Mouse (Mus musculus) kidney, embryonic 16.5 days (tissue): ENCODE results near the gene Hdac9. TPM values are rescaled to one million over a fixed set of nuclear protein-coding genes. Genes with fewer than 3 reads are reported as not detected.

Experiments
- ATAC-seq: fragments of 200-750 bp; cut with Nextera tagmentation; 2 replicates; pipeline ENCODE4 v1.8.0; 2017; ENCODE audit warnings: moderate TSS enrichment; ENCODE audit not compliant: low FRiP score, low TSS enrichment
- H3K27ac ChIP-seq: fragments of 300-500 bp; sonication (generic); 2 replicates; pipeline ENCODE4 v1.5.1; 2014; ENCODE audit warnings: low read length
- H3K27me3 ChIP-seq: fragments of 300-500 bp; sonication (generic); 2 replicates; pipeline ENCODE4 v1.6.1; 2014; ENCODE audit warnings: low read length, control low read depth, mixed read lengths; ENCODE audit not compliant: insufficient read depth
- H3K36me3 ChIP-seq: fragments of 300-500 bp; sonication (generic); 2 replicates; pipeline ENCODE4 v1.6.1; 2014; ENCODE audit warnings: low read length, control low read depth, mixed read lengths; ENCODE audit not compliant: insufficient read depth
- H3K4me1 ChIP-seq: fragments of 300-500 bp; sonication (generic); 2 replicates; pipeline ENCODE4 v1.6.1; 2014; ENCODE audit warnings: low read length, control low read depth, mixed read lengths; ENCODE audit not compliant: insufficient read depth
- H3K4me2 ChIP-seq: fragments of 300-500 bp; sonication (generic); replicated peaks from 2 replicates; pipeline ENCODE4 v1.6.1; 2014; ENCODE audit warnings: low read depth, low read length
- H3K4me3 ChIP-seq: fragments of 300-500 bp; sonication (generic); 2 replicates; pipeline ENCODE4 v1.5.1; 2014; ENCODE audit warnings: mild to moderate bottlenecking, low read length
- H3K9ac ChIP-seq: fragments of 300-500 bp; sonication (generic); replicated peaks from 2 replicates; pipeline ENCODE4 v1.6.1; 2014; ENCODE audit warnings: low read length
- H3K9me3 ChIP-seq: fragments of 300-500 bp; sonication (generic); 2 replicates; pipeline ENCODE4 v1.6.1; 2016; ENCODE audit warnings: low read length, control low read depth
- WGBS: fragments of 180-500 bp; shearing (Covaris S2); extraction: QIAGEN DNeasy Blood & Tissue Kit; methylation state at CpG from one replicate; pipeline ENCODE4 v1.1.7; 2014; 5-methylcytosine and 5-hydroxymethylcytosine counted together
- polyA plus RNA-seq: library from polyadenylated mRNA; unstranded; fragments of >200 nt; fragmentation: Nextera tagmentation; extraction: Ambion mirVana; gene quantifications from 2 replicates; pipeline ENCODE4 v1.2.1, GENCODE M21; 2015

Hdac9 gene
- polyA plus RNA-seq, 1 experiment from 2014 or later: 3.9 TPM

DNA sequence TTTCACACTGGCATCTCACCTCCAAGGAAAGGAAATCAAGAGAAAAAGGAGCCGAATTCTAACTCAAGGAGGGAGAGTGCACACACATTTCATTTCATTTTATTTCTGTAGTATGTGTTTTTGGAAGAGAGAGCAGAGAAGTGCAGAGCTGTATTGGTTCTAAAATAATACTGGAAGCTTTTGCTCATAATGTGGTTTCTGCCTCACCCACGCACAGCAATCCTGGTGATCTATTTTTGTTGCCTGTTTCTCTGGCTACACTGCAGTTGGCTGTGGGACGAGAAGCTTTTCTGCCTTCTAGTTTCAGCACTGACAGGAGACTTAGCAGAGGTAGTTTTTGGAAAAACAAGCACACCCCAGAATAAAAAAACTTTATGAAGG, 387.7 kb downstream of the Hdac9 start:
- peaks cover 10% of the 10 kb centered on the region; the same call in 1 of the 2 replicates for H3K4me1 ChIP-seq
- no peak; the same call in 1 of the 2 replicates for ATAC-seq
- H3K27ac ChIP-seq: peak overlapping the region; percentile 74
- H3K4me3 ChIP-seq: no peak overlapping the region
- H3K9ac ChIP-seq: no peak overlapping the region
- no peaks in the 10 kb centered on the region for H3K27me3 ChIP-seq
- 20% methylated on average over 3 of the region's 3 CpGs for WGBS
- H3K4me2 ChIP-seq: peak overlapping the region; percentile 38
- H3K36me3 ChIP-seq: no peaks in the 10 kb centered on the region
- H3K9me3 ChIP-seq: no peaks in the 10 kb centered on the region

DNA sequence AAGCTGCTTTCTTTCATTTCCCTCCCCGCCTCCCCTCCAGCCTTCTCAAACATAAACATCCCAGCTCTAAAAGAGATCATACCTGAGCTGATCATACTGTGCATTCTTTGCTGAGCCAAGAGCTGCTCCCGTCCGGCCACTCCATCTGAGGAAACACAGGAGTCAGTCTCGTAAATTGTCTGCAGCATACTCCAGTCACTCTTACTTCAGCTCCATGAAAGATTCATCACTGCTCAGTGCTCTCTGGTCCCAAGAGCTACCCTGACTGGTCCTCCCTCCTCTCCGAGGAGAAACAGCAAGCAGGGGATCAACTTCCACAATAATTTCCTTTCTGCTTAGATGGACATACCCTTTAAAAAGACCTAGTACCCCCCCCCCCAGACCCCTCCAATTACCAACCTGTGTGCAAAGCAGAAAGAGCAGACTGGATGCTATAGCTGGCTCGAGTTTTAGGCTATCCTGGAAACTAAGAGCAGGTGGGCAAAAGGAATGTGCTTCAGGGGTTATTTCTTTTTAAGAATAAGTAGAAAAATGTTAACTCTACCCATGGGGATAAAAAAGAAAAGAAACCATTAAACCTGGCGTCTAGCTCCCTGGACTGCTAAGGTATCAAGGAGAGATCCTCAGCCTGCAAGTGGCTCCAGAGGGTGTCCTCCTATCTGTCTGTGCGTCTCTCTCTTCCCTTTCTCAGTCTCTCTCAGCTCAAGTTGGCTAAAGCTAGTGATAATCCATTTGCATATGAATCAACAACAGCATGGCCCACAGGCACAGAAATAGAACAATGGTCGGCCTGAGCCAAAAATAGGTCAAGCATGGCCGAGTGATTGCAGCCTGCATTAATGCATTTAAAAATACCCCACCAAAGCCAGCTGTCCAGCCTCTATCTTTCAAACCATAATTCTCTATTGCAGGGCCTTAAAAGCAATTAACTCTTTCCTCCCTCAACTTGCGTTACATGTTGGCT, 388.4 kb downstream of the Hdac9 start:
- Histone ChIP-seq H3K4me3 (peak overlapping the region; percentile 20), H3K27me3 (no peaks in the 10 kb centered on the region), H3K36me3 (no peaks in the 10 kb centered on the region), H3K9ac (0 out of 2 replicates have a peak overlapping the region, but pooled peaks have one; percentile 6), H3K9me3 (no peaks in the 10 kb centered on the region), H3K27ac (peak overlapping the region; percentile 74), H3K4me2 (peak overlapping the region; percentile 38), H3K4me1 (peaks cover 10% of the 10 kb centered on the region; the same call in 1 of the 2 replicates)
- WGBS: 8% methylated on average over 11 of the region's 11 CpGs
- ATAC-seq: peak; percentile 82

DNA sequence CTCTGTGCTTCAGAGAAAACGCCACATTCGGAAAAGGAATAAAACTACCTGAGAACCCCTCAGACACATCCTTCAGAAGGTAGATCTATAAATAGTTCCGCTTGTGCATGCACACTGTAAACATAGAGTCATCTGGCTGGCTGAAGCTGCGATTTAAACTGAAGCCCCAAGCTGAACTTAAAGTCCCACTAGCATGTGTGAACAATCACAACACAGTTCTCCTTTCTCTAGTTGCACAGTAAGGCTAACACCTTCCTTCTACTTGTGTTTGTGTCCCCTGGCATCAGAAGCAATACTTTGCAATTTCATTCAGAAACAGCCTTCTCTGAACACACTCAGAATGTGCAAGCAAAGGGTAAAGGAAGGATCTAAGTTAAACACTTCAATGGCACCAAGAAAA, 389.1 kb downstream of the Hdac9 start:
- H3K4me1 ChIP-seq: peaks cover 10% of the 10 kb centered on the region; the same call in 1 of the 2 replicates
- 43% methylated on average over 4 of the region's 4 CpGs for WGBS
- no peaks in the 10 kb centered on the region for H3K9me3 ChIP-seq
- peak overlapping the region; percentile 74; the same call in 1 of the 2 replicates for H3K27ac ChIP-seq
- no peak overlapping the region for H3K9ac ChIP-seq
- no peaks in the 10 kb centered on the region for H3K27me3 ChIP-seq
- H3K4me2 ChIP-seq: peak overlapping the region; percentile 38
- H3K36me3 ChIP-seq: no peaks in the 10 kb centered on the region
- ATAC-seq: no peak
- H3K4me3 ChIP-seq: peak overlapping the region; percentile 20

DNA sequence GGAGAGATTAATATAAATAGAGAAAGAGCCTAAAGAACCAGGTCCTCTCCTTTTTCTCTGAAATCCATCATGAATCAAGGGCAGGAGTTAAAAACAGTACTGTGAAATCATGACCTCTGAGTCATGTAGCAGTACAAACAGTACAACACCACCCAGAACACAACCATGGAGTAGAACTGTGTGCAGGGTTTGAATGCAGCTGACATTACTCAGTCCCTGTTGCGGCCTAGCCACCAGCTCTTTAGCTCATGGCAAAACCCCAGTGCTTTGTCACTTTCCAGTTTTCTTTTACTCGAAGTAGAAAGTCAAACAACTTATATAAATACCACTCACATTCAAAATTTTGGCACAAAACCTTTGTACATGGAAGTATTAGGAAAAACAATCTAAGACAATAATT, 395.4 kb downstream of the Hdac9 start:
- Histone ChIP-seq H3K27ac (no peak overlapping the region), H3K9ac (no peak overlapping the region), H3K4me2 (no peak overlapping the region), H3K4me1 (no peaks in the 10 kb centered on the region), H3K9me3 (no peaks in the 10 kb centered on the region), H3K36me3 (no peaks in the 10 kb centered on the region), H3K27me3 (no peaks in the 10 kb centered on the region), H3K4me3 (no peak overlapping the region)
- no peak for ATAC-seq
- 85% methylated on average over 2 of the region's 2 CpGs for WGBS

DNA sequence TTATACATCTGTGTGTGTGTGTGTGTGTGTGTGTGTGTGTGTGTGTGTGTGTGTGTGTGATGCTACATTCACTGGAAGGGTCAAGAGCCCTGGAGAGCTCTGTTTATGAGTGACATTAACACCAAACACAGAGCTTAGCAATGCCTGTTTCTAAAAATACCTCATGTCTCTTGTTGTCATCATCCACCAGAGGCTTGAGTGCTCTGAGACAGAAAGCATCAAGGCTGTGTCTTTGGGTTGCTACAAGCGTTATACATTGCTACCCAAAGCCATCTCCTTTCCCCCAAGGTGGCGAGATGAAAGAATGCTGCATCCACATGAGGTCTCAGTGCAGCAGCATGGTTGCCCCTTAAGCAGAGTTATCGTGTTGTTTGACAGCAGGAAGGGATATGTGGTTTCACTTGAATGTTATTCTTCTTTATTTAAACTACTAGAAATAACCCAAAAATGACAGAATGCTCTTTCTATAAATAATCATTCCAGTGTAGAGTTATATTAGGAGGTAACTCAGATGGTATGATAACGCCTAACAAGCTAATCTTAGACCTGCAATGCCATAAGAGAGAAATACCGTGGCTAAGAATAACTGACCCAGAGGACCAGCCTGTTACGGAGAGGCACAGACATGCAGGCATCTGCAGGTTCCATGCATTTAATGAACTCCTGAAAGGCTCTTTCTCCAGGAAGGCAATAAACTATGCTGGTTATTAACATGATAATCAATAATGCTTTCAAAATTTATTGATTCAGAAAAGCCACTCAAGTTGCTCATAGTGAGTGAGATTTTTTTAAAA, 399.9 kb downstream of the Hdac9 start:
- WGBS: 66% methylated on average over 6 of the region's 6 CpGs
- no peak for ATAC-seq
- H3K36me3 ChIP-seq: no peaks in the 10 kb centered on the region

DNA sequence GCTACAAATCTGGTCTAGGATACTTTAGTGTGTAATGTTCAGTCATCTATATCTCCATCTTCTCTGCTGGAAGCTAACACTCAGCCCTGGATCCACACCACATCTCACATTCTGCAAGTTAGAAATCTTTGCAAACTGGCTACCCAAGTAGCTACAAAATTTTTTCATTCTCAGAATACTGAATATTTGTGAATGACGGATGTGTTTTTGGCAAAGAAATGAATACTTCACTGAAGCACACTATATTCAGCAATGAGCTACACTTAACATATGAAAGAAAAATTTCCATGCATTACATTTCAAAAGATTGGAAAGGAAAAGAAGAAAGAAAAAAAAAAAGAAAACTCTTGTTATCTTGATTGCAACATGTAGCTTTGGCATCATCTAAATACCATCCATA, 410.6 kb downstream of the Hdac9 start:
- WGBS: 96% methylated on average over 1 of the region's 1 CpGs
- Histone ChIP-seq H3K4me3 (no peak overlapping the region), H3K4me1 (no peaks in the 10 kb centered on the region), H3K36me3 (no peaks in the 10 kb centered on the region), H3K27ac (no peak overlapping the region), H3K27me3 (no peaks in the 10 kb centered on the region), H3K9me3 (no peaks in the 10 kb centered on the region), H3K9ac (no peak overlapping the region), H3K4me2 (no peak overlapping the region)
- no peak for ATAC-seq

More for the DNA sequence above, 399.9 kb downstream of the Hdac9 start:
- Histone ChIP-seq H3K9ac (no peak overlapping the region), H3K9me3 (no peaks in the 10 kb centered on the region), H3K27ac (no peak overlapping the region), H3K27me3 (no peaks in the 10 kb centered on the region), H3K4me3 (no peak overlapping the region), H3K4me1 (no peaks in the 10 kb centered on the region), H3K4me2 (no peak overlapping the region)

DNA sequence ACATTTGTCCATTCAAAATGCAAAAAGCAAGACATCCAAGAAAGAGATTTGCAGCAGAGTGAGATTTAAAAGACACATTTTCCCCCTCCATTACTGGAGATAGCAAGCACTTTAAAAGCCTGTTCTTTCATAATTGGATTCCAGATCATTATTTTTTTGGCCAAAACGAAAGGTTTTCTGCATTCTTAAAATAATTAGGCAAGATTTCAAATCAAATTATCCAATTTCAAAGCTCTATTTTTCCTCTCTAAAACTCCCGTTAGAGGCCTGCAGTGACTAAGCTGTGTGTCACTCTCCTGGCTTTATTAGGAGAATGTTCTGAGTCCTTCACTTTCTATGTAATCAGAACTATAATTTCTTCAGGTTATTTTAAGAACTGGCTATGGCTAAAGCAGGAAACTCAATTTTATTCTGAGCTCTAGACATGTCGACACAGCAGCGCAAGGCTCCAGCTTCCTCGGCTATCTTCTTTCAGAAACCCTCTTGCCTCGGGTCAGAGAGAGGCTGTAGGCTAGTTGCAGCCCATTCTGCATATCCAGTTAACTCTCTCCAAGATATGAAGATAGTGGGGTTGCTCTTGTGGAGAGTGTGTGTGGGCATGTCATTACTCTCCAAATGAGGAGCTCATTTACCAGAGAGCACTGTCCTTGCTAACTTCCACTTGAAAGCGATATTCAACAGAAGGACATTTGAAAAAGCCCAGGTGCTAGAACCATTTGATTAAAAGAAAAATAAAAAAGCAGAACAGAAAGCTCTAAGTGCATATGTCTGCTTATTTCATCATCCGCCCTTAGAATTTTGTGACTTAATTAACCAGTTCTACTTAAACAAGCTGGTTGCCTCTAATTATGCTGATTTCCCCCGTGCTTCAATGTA, 417.9 kb downstream of the Hdac9 start:
- H3K9ac ChIP-seq: no peak overlapping the region
- H3K27ac ChIP-seq: no peak overlapping the region
- H3K4me1 ChIP-seq: no peaks in the 10 kb centered on the region
- no peak for ATAC-seq
- H3K36me3 ChIP-seq: no peaks in the 10 kb centered on the region
- WGBS: 73% methylated on average over 9 of the region's 9 CpGs
- H3K9me3 ChIP-seq: no peaks in the 10 kb centered on the region
- no peak overlapping the region for H3K4me2 ChIP-seq
- no peak overlapping the region for H3K4me3 ChIP-seq
- no peaks in the 10 kb centered on the region for H3K27me3 ChIP-seq

DNA sequence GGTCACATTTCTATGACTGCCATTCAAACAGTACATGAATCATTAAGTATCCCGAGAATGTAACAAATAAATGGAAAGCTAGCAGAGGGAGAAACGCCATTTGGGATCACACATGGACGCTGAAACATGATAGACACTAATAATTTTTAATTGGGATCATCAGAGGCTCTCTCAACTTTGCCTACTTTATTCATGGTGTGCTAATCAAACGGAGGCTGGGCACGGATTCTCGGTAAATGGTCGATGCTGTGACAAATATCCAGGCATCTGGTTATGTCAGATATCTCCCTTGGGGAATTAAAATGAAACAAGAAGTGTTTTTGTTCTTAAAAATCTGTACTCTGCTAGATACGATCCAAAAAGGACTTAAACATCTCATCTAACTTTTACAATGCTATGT, 418.6 kb downstream of the Hdac9 start:
- no peak for ATAC-seq
- H3K27ac ChIP-seq: no peak overlapping the region
- no peak overlapping the region for H3K9ac ChIP-seq
- no peak overlapping the region for H3K4me3 ChIP-seq
- 79% methylated on average over 8 of the region's 8 CpGs for WGBS
- H3K4me2 ChIP-seq: no peak overlapping the region
- no peaks in the 10 kb centered on the region for H3K4me1 ChIP-seq
- no peaks in the 10 kb centered on the region for H3K9me3 ChIP-seq
- H3K27me3 ChIP-seq: no peaks in the 10 kb centered on the region
- H3K36me3 ChIP-seq: no peaks in the 10 kb centered on the region

DNA sequence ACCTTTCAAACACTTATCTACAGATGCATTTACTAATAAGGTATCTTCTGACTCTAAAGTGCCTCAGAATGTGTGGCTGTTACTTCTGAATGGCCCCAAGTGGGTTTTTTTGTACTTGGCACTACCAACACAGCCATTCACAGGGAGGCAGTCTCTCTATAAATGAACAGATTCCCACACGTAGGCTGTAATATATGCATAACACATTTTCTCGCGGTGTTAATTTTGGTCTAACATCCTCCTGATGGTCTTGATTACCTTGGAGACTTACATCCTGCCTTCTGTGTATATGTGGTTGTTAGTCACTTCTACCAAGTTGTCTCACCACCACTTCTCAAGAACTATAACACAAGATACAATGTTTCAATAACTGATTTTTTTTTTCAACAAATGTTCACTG, 419.2 kb downstream of the Hdac9 start:
- no peaks in the 10 kb centered on the region for H3K9me3 ChIP-seq
- H3K4me2 ChIP-seq: no peak overlapping the region
- H3K4me1 ChIP-seq: no peaks in the 10 kb centered on the region
- ATAC-seq: no peak
- H3K4me3 ChIP-seq: no peak overlapping the region
- H3K36me3 ChIP-seq: no peaks in the 10 kb centered on the region
- H3K27ac ChIP-seq: no peak overlapping the region
- 88% methylated on average over 3 of the region's 3 CpGs for WGBS
- no peaks in the 10 kb centered on the region for H3K27me3 ChIP-seq
- no peak overlapping the region for H3K9ac ChIP-seq
